Mouse (Mus musculus): ENCODE data around the gene Ssbp3. TPM values are rescaled to one million over a fixed set of nuclear protein-coding genes. Genes with fewer than 3 reads are reported as not detected.

Ssbp3 gene
- polyA plus RNA-seq, 1 experiment, result 565 TPM

DNA sequence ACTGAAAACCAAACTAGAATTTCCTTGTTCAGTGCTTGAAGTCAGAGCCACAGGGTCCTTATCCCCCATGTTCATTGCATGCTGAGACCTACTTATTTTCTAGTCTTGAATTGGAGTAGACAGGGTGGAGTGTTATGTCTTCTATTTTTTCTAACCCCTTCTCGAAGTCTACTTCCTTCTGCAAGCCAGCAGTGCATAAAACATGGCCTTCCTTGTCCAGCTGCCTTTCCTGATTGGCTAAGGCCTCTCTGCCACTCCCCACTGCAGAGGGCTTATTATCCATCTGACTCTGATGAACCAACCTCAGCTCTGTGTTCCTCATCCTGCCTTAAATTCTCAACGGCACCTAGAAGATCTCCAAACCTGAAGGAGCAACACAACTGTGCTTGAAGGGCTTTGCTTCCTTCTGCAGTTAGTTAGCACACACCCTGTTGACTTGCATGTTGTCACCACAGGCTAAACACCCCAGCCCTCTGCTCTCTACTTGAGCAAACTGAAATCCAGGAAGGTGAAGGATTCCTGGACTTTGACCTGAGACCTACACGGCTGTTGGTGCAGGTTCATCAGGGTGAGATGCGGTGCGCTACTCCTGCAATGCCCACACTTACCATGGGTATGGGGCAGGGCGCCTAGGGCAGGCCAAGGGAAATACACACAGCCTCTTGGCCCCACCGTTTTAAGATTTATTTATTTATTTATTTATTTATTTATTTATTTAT, 71.0 kb downstream of the Ssbp3 start:
- TF ChIP-seq GATA1 (IDR thresholded peaks at IDR 0.05; ENCODE audit: low read length), result no peak

DNA sequence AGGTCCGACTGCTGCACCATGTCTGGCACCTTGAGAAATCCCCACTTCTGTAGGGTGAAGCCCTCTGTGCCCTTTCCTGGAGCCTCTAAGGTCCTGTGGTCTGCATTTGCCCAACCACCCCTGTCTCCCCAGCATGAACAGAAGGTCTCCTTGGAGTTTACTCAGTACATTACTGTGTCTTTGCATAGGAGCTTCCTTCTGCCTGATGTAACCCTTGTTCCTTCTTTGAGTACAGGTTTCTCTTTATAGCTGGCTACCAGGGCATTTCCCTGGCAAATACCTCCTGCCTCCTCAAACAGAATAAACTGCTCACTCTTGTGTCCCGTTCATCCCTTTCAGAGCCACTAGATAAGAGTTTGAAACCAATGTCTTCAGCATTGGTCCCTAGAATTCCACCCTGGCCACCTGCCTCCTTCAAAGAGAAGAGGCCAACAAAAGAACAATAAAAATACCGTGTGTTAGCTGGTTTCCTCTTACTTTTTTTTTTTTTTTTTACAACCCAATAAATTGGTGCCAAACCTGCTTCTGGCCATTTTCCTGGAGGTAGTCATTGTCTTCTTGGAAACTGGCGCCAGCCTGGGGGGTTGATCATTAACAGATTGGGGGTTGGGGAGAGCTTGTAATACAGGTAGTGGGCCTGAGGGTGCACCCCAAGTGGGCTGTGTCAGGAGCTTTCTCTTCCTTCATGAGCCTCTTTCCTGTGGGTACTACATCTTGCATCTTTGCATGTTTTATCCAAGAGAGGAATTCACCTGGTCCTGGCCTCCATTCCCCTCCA, 72.0 kb downstream of the Ssbp3 start:
- no peak for TF ChIP-seq GATA1 (IDR thresholded peaks at IDR 0.05; ENCODE audit: low read length)

DNA sequence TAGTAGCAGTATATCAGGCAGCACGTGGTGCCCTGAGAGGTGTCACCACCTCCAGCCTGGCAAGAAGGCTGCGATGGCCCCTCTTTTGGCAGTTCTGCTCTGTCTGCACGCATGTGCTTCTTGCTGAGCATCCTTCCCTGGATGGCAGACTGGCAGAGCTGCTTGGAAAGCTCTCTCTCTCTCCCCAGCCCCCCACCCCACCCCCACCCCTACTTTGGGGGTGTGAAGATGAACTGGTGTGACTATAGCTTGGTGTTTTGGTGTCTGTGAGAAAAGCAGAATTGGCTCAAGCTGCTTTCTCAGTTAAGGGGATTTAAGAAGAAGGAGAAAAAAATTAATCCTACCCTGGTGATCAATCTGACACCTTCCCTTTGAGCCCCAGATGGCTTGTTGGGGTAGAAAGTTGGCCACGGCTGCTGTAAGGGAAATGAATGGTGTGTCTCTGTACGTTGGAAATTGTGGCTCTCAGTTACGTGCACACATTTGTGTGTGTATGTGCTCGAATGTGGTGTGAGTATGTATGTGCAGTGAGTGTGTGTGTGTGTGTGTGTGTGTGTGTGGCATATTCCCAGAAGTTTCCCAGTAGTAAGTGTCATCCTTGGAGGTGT, 73.5 kb downstream of the Ssbp3 start:
- TF ChIP-seq GATA1 (IDR thresholded peaks at IDR 0.05; ENCODE audit: low read length), result no peak

DNA sequence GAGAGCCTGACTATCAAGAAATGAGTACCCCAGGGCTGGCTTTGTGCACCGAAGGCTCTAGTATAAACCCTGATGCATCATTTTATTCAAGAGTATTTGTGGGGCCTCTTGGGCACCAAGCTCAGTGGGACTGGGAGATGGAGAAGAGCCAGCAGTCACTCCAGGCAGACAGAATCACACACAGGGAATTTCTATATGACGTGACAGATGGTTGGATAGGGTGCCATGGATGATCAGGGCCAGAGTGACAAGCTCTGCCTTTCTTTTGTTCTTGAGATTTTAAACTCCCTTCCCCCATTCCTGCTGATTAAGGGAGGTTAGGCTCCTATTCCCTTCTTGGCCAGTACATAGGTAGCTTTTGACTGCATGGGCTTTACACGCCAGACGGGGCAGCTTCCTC, 74.8 kb downstream of the Ssbp3 start:
- no peak for TF ChIP-seq GATA1 (IDR thresholded peaks at IDR 0.05; ENCODE audit: low read length)

DNA sequence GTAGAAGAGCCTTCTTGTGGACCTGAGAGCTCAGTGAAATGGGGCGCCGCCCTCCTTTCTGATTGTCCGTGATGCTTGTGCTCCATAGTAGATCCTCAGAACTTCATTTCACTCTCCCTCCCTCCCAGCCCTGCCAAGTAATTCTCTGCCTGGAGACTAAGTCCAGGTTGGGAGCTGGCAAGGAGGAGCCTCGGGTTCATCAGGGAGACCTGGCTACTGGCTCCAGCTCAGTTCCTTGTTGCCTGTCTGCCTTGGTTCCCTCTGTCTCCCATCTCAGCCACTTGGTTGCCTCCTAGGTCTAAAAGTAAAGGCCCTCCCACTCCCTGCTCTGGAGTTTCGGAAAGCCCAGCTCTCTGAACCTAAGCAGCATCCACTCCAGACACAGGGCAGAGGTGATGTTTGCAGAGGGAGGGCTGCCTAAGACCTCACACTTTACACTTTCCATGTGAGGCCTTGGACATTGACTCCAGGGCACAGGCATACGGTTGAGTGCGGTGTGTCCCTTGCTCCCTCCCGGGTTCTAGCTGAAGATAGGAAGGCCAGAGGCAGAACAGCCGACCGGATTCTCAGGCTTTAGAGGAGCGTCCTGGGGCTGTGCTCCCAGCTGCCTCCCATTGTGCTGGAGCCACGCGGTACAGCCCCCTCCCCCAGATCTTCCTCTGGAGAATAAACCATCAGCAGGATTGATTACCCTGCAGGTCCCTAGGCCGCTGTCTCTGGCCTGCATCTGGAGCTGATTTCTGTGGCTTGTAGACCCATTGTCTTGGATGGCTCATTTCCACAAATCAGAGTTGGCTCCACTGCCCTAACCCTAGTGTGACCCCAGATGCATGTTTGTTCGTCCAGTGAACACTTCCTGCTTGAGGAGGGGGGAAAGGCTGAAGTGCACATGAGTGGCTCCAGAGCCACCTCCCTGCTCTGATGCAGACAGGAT, 75.7 kb downstream of the Ssbp3 start:
- TF ChIP-seq GATA1 (IDR thresholded peaks at IDR 0.05; ENCODE audit: low read length), result no peak

DNA sequence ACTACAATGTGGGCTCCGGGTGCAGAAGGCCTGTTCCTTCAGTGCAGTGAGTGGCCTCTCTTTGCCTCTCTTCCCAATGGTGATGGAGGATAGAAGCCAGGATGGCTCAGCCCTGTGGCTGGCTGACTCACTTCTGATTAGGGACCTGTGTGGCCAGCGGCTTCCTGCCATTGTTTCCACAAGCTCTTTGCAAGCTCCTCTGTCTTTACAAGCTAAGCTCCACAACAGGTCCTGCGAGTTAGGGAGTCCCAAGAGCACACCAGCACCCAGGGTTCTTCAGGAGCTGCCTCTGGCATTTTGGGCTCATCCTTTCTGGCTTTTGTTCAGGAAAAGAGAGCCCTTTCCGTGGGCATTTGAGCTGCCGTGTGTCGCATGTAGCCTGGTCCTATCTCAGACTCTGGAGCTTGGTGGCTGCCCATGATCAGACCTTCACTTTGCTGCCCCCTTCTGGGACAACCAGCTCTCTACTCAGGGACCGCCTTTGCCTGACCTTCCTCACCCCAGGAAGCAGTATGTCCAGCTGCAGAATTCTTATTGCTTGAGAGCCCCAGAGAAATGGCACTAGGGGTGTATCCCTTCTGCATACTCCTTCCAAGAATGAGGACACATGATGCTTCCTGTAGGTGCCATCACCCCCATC, 77.3 kb downstream of the Ssbp3 start:
- TF ChIP-seq GATA1 (IDR thresholded peaks at IDR 0.05; ENCODE audit: low read length), result no peak

DNA sequence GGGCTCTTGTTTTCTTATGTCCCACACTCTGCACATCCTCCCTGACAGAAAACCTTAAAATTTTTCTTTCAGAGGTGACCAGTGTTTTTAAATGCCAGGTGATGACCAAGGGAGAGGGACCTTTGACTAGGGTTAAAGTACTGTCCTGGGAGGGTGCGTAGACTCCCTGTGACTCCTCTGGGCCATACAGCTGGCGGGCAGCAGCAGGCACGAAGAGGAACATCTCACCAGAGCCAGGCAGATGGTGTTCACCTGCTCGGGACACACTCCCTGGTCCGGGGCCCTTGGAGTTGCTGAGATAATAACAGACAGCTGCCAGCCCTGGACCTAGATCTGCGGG, 78.4 kb downstream of the Ssbp3 start:
- TF ChIP-seq GATA1 (IDR thresholded peaks at IDR 0.05; ENCODE audit: low read length), result no peak

DNA sequence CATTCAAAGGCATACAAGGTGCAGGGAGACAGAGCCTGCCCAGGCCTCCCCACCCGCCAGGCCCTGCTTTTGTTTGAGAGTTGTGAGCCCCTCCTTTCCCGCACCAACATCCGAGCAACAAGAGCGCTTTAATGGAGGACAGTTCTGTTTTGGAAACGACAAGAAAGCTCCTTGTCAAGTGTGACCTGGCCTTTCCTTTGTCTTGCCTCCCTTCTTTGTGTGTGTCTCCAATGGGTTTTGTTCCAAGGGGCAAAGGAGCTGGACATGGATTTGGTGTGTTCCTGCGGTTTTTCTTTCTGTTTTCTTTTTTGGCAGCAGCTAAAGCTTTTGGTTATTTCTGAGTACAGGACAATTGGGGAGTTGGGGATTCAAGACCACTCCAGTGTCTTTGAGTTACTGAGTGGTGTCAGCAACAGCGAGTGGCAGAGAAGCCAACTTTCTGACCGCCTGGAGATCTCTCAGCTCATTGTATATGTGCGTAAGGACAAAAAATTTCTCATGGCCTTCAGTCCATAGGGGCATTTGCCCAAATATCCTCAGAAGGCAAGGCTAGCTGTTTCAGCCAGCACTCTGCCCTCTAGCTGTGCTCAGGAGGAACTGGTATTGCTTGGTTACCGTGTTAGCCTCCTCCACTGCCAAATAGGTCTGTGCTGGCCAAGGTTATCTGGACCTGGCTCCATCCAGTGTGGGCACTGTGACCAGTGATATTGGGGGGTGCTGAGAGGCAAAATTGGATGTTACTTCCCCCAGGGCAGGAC, 78.9 kb downstream of the Ssbp3 start:
- no peak for TF ChIP-seq GATA1 (IDR thresholded peaks at IDR 0.05; ENCODE audit: low read length)

DNA sequence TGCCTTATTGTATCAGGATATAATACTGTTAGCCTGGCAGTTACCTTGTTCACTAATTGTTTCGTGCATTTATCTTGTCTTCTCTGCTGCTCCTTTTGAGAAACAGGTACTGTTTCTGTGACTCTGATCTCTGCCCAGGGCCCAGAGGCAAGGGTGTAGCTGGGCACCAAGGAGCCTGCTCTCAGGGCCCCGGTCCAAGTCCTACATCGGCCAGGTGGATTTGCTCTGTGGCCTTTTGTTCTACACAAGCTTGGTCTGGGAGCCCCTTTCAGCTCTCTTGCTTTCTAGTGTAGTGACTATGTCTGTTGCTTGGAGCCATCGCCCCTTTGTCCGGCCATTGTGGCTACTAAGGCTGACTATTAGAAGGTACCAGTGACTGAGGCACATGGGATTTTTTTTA, 82.6 kb downstream of the Ssbp3 start:
- no peak for TF ChIP-seq GATA1 (IDR thresholded peaks at IDR 0.05; ENCODE audit: low read length)

DNA sequence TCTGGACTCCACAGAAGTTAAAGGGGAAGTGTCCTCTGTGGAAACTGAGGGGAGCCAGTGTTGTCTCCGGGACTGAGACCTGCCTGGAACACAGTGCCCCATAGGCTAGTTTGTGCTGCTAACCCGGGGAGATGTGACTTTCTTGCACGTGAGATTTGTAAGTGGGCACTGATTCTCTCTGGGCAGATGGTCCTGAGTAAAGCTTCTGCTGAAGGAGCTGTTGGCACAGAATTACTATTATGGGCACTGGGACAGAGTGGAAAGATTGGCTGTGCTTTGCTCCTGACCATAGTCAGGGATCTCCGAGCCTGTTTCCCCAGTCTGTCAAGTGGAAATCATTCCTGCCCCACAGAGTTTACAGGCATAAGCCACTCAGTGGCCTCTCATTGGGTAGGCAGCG, 83.8 kb downstream of the Ssbp3 start:
- no peak for TF ChIP-seq GATA1 (IDR thresholded peaks at IDR 0.05; ENCODE audit: low read length)

DNA sequence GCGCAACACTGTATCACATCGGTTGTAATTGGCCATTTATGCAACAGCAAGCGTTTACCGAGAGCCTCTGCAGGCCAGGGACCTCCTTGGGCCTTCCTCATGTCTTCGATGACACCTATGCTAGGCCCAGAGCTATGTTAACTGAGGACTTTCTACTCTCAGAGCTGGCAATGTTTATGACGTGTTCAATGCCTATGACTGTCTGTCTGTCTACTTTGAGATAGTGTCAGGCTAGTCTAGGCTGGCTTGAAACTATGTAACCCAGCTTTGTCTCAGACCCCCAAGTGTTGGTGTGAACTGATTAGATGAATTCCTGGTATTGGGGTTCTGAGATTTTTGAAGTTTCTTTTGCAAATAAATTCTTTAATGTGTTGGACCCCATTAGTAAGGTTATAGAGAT, 84.6 kb downstream of the Ssbp3 start:
- TF ChIP-seq GATA1 (IDR thresholded peaks at IDR 0.05; ENCODE audit: low read length), result no peak

DNA sequence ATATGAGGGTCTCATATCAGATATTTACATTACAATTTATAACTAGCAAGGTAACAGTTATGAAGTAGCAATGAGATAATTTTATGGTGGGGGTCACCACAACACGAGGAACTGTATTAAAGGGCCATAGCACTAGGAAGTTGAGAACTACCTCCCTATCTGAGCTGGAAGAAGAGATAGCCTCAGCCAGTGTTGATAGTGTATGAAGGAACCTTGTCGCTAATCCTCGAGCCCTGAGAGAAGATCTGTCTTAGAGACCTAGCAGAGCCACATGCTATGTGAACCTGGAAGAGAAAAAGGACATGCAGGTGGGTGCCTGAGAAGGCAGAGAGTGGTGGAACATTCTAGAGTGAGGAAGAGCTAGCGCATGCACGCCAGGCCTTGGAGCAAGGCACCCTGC, 85.0 kb downstream of the Ssbp3 start:
- no peak for TF ChIP-seq GATA1 (IDR thresholded peaks at IDR 0.05; ENCODE audit: low read length)

DNA sequence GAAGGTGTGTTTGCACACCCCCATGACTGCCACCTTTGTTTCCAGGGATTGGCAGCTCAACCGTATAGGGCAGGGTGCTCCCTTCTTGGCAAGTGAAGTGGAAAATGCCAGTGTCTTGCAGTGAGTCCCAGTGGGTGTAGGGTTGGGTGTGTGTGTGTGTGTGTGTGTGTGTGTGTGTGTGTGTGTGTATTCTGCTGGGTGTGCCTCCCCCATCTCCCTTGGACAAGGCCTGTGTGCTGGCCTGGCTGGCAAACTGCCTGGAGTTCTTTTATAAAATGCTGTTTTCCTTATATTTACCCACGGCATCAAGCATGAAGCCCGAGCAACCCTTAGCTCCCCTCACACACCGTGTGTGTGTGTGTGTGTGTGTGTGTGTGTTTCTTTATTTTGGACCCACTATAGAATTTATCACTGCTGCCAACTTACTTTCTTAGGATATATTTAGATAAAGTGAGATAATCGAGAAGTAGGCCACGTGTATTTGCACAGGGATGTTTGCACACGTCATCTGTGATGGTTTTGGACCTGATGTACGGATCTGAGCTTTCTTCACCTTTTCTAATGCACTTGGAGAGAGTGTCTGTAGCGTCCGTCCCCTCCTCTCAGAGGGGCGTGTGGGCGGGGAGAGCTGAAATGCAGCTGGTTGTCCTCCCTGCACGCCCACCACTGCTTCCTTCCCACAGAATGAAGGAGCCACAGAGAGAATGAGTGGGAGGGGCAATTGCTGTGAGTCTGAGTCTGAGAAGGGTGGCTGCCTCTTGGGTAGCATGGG, 86.0 kb downstream of the Ssbp3 start:
- no peak for TF ChIP-seq GATA1 (IDR thresholded peaks at IDR 0.05; ENCODE audit: low read length)
